Mouse (Mus musculus) testis, adult 2 months (tissue): ENCODE results near the gene Ppp2r3d.

Source experiments
- CTCF ChIP-seq: fragments of 200-500 bp; IDR thresholded peaks from 2 replicates; pipeline ENCODE4 v1.5.1; 2012; ENCODE audit warnings: low read depth, mild to moderate bottlenecking, inconsistent platforms, low read length, moderate library complexity; ENCODE audit not compliant: control insufficient read depth, insufficient read depth, insufficient replicate concordance
- POLR2A ChIP-seq: fragments of 200-500 bp; IDR thresholded peaks from 2 replicates; pipeline ENCODE4 v1.6.1; 2012; ENCODE audit warnings: low read depth, mild to moderate bottlenecking, inconsistent platforms, low read length, moderate library complexity; ENCODE audit not compliant: control insufficient read depth

GRCm38 (mm10) chr9:124411553-124411952 is 65.1 kb downstream of the Ppp2r3d start:
- TF ChIP-seq CTCF: no peak
- no peak for TF ChIP-seq POLR2A
